Mouse (Mus musculus) heart, embryonic 10.5 days (tissue): ENCODE data around the gene Vmn2r8. TPM values are rescaled to one million over a fixed set of nuclear protein-coding genes. Genes with fewer than 3 reads are reported as not detected.

Experiments
- DNase-seq: peaks from one replicate; pipeline ENCODE4 v3.0.0-alpha.2; 2017; ENCODE audit warnings: low spot score
- H3K27ac ChIP-seq: fragments of 300-500 bp; sonication (generic); 2 replicates; pipeline ENCODE4 v1.5.1; 2016; ENCODE audit warnings: mild to moderate bottlenecking
- H3K27me3 ChIP-seq: fragments of 300-500 bp; sonication (generic); 2 replicates; pipeline ENCODE4 v1.6.1; 2016; ENCODE audit warnings: mild to moderate bottlenecking; ENCODE audit not compliant: poor library complexity, insufficient read depth, severe bottlenecking
- H3K36me3 ChIP-seq: fragments of 300-500 bp; sonication (generic); 2 replicates; pipeline ENCODE4 v1.6.1; 2016; ENCODE audit warnings: mild to moderate bottlenecking, moderate library complexity
- H3K4me1 ChIP-seq: fragments of 300-500 bp; sonication (generic); 2 replicates; pipeline ENCODE4 v1.6.1; 2016; ENCODE audit warnings: mild to moderate bottlenecking
- H3K4me3 ChIP-seq: fragments of 300-500 bp; sonication (generic); 2 replicates; pipeline ENCODE4 v1.5.1; 2016; ENCODE audit warnings: mild to moderate bottlenecking, moderate library complexity
- H3K9me3 ChIP-seq: fragments of 300-500 bp; sonication (generic); 2 replicates; pipeline ENCODE4 v1.6.1; 2016; ENCODE audit warnings: mild to moderate bottlenecking, moderate library complexity
- WGBS: fragments of 180-500 bp; shearing (Covaris S2); methylation state at CpG from one replicate; pipeline ENCODE4 v1.1.7; 2016; 5-methylcytosine and 5-hydroxymethylcytosine counted together
- polyA plus RNA-seq: library from polyadenylated mRNA; unstranded; fragments of >200 nt; fragmentation: Nextera tagmentation; extraction: Ambion mirVana; gene quantifications from 2 replicates; pipeline ENCODE4 v1.2.1, GENCODE M21; 2016

Gene Vmn2r8
- polyA plus RNA-seq, 1 experiment from 2014 or later: not detected

- no peaks in the 10 kb centered on the region for H3K9me3 ChIP-seq
- 86% methylated on average over 3 of the region's 3 CpGs for WGBS
- no peaks in the 10 kb centered on the region for H3K4me1 ChIP-seq
- no peak for DNase-seq
- H3K27ac ChIP-seq: no peak overlapping the region
- H3K36me3 ChIP-seq: no peaks in the 10 kb centered on the region
- H3K27me3 ChIP-seq: no peaks in the 10 kb centered on the region
- no peak overlapping the region for H3K4me3 ChIP-seq
Measured at GRCm38 (mm10) chr5:108744629-108745028, 64.0 kb downstream of the Vmn2r8 start.

GRCm38 (mm10) chr5:108743856-108744255 lies 64.8 kb downstream of the Vmn2r8 start:
- H3K27me3 ChIP-seq: no peaks in the 10 kb centered on the region
- H3K4me3 ChIP-seq: no peak overlapping the region
- H3K27ac ChIP-seq: no peak overlapping the region
- H3K36me3 ChIP-seq: no peaks in the 10 kb centered on the region
- no peaks in the 10 kb centered on the region for H3K9me3 ChIP-seq
- DNase-seq: no peak
- 61% methylated on average over 2 of the region's 2 CpGs for WGBS
- no peaks in the 10 kb centered on the region for H3K4me1 ChIP-seq

- Histone ChIP-seq H3K9me3 (no peaks in the 10 kb centered on the region), H3K27ac (no peak overlapping the region), H3K4me3 (no peak overlapping the region), H3K27me3 (no peaks in the 10 kb centered on the region), H3K36me3 (no peaks in the 10 kb centered on the region), H3K4me1 (no peaks in the 10 kb centered on the region)
- WGBS: 65% methylated on average over 2 of the region's 2 CpGs
- no peak for DNase-seq
Measured at GRCm38 (mm10) chr5:108742596-108742995, 66.1 kb downstream of the Vmn2r8 start.

- H3K27me3 ChIP-seq: no peaks in the 10 kb centered on the region
- 61% methylated on average over 2 of the region's 2 CpGs for WGBS
- no peak overlapping the region for H3K4me3 ChIP-seq
- H3K36me3 ChIP-seq: no peaks in the 10 kb centered on the region
- no peak for DNase-seq
- H3K9me3 ChIP-seq: no peaks in the 10 kb centered on the region
- H3K4me1 ChIP-seq: no peaks in the 10 kb centered on the region
- no peak overlapping the region for H3K27ac ChIP-seq
Measured at GRCm38 (mm10) chr5:108741844-108742243, 66.8 kb downstream of the Vmn2r8 start.

Other genes starting within 250 kb of the Vmn2r8 start
- 47.0 and 49.4 TPM in 2 replicates for gene Gak, start 179.1 kb downstream of the Vmn2r8 start, polyA plus RNA-seq
- 20.3 and 23.2 TPM in 2 replicates for gene Tmem175, start 179.1 kb downstream of the Vmn2r8 start, polyA plus RNA-seq
- 15.1 and 16.3 TPM in 2 replicates for gene Idua, start 148.5 kb downstream of the Vmn2r8 start, polyA plus RNA-seq
- 7.9 and 8.5 TPM in 2 replicates for gene Dgkq, start 139.2 kb downstream of the Vmn2r8 start, polyA plus RNA-seq
- 0.58 and 0.85 TPM in 2 replicates for gene Slc26a1, start 133.3 kb downstream of the Vmn2r8 start, polyA plus RNA-seq
- 29.0 and 31.3 TPM in 2 replicates for gene Fgfrl1, start 116.5 kb downstream of the Vmn2r8 start, polyA plus RNA-seq
- gene Rnf212, start 33.9 kb downstream of the Vmn2r8 start, polyA plus RNA-seq: 1.1 TPM in 2 replicates
- gene Tmed11, start 13.5 kb downstream of the Vmn2r8 start, polyA plus RNA-seq: not detected in 2 replicates
- not detected in 2 replicates for gene Vmn2r9, start 43.8 kb upstream of the Vmn2r8 start, polyA plus RNA-seq
- not detected in 2 replicates for gene Vmn2r10, start 197.7 kb upstream of the Vmn2r8 start, polyA plus RNA-seq